Mouse (Mus musculus): Measurements from ENCODE around the gene Rnaseh2b.

The Rnaseh2b gene

GRCm38 (mm10) chr14:62292488-62293339 lies at the start of gene Rnaseh2b, which contains the start of gene Dleu7:
TSS of gene Rnaseh2b (plus strand) at chr14:62292589.
TSS of gene Dleu7 (minus strand) at chr14:62293047.
- peak; percentile 65 to 67 for DNase-seq (ENCODE audit: low spot score in 2 of 2)

- no peak for DNase-seq (ENCODE audit: low spot score in 2 of 2)
Measured at GRCm38 (mm10) chr14:62243530-62243929, 48.9 kb upstream of the Rnaseh2b start.

DNA sequence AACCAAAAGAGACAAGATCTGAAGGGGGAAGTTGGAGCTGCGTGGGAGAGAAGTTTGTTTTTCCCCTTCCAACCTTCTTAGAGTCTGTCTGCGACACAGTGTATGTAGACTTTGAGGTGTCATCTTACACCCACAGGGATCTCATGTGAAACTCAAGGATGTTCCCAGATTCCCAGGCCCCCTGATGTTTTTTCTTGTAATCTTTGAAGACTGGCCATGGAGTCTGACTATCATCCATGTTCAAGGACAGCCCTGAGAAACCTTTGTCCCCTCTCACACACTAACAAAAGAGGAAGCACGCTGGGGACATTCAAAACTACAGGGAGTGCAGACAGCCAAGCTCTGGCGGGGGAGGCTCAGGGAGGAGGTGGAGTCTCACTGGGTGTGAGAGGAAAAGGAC lies 46.8 kb upstream of the Rnaseh2b start:
- DNase-seq (ENCODE audit: low spot score in 2 of 2), result no peak

GRCm38 (mm10) chr14:62248345-62248744 lies 44.0 kb upstream of the Rnaseh2b start:
- no peak for DNase-seq (ENCODE audit: low spot score in 2 of 2)

DNA sequence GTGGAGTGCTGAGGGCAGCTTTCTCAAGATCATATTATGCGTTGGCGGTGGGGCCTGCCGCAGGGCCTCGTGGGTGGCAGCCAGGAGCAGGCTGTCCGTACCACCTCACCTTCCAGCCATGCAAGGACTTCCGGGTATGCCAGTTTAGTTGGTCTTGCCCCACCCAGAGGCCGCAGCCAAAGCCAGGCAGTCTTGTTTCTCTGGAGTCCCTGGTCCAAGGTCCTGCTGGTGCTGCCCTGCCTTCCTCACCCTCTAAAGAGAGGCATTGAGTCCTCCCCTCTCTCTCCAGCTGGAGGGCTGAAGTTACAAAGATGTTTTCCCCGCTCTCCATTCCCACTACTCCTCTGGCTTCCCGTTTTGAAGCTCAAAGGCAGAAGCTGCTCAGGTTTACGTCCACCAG lies 43.6 kb upstream of the Rnaseh2b start:
- DNase-seq (ENCODE audit: low spot score in 2 of 2), result no peak

GRCm38 (mm10) chr14:62249251-62249650 lies 43.1 kb upstream of the Rnaseh2b start:
- DNase-seq (ENCODE audit: low spot score in 2 of 2), result no peak

DNA sequence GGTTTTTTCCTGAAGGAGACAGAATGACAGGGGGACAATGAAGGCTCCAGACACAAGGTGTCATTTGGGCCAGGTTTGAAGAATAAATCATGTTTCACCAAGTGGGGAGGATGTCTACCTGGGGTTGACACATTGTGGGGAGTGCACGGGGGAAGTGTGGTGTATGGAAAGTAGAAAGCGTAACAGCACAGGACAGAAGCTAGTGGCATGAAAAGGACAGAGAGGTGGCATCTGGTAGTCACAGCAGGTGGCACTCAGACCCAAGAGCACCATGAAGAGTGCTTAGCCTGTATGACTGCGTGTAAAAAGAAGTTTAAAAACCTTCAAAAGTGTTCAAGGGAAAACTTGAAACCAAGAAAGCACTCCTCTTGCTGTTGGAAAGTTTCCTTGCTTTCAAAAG lies 42.3 kb upstream of the Rnaseh2b start:
- no peak for DNase-seq (ENCODE audit: low spot score in 2 of 2)

- DNase-seq (ENCODE audit: low spot score in 2 of 2), result peak; percentile 79 to 80
Measured at GRCm38 (mm10) chr14:62251999-62252398, 40.4 kb upstream of the Rnaseh2b start.

DNA sequence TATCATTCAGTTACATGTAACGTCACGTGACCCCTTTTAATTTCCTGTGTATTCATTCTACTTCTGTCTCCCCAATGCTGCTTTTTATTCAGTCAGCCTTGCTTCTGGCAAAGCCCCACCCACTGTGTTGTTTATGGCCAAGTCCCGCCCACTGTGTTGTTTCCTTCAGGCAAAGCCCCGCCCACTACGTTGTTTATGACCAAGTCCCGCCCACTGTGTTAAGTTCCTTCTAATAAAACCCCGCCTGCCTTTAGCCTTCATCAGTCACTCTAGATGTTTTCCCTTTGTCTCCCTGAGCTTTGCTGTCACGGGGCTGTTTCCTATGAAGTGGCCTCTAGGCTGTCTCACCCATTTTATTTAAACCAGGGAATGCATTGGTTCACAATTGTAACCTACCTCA lies 38.0 kb upstream of the Rnaseh2b start:
- DNase-seq (ENCODE audit: low spot score in 2 of 2), result no peak

- no peak for DNase-seq (ENCODE audit: low spot score in 2 of 2)
Measured at GRCm38 (mm10) chr14:62256066-62256465, 36.3 kb upstream of the Rnaseh2b start.

- DNase-seq (ENCODE audit: low spot score in 2 of 2), result no peak
Measured at GRCm38 (mm10) chr14:62258125-62258524, 34.3 kb upstream of the Rnaseh2b start.

- DNase-seq (ENCODE audit: low spot score in 2 of 2), result no peak
Measured at GRCm38 (mm10) chr14:62258978-62259536, 33.3 kb upstream of the Rnaseh2b start.

GRCm38 (mm10) chr14:62270698-62271396 lies 21.5 kb upstream of the Rnaseh2b start:
- no peak for DNase-seq (ENCODE audit: low spot score in 2 of 2)

DNA sequence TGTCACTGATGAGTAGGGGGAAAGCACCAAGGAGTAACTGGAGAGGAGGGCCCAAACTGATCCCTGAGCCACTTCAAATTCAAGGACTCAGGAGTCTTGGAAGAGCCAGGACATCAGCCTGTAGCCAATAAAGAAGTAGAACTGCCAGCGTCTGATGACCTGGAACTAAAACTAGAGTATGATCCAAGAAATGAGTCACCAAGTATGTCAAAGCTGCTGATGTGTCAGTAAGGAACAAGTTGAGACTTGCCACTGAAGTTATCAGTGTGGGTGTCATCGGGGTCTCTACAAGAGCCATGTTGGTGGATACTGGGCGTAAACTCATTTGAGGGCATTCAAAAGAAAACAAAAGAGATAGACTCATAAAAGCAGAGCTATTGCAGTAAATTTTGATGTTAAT lies 18.8 kb upstream of the Rnaseh2b start:
- DNase-seq (ENCODE audit: low spot score in 2 of 2), result no peak

GRCm38 (mm10) chr14:62282974-62283373 lies 9.4 kb upstream of the Rnaseh2b start:
- no peak for DNase-seq (ENCODE audit: low spot score in 2 of 2)

GRCm38 (mm10) chr14:62288731-62289130 lies 3.7 kb upstream of the Rnaseh2b start:
- DNase-seq (ENCODE audit: low spot score in 2 of 2), result no peak

DNA sequence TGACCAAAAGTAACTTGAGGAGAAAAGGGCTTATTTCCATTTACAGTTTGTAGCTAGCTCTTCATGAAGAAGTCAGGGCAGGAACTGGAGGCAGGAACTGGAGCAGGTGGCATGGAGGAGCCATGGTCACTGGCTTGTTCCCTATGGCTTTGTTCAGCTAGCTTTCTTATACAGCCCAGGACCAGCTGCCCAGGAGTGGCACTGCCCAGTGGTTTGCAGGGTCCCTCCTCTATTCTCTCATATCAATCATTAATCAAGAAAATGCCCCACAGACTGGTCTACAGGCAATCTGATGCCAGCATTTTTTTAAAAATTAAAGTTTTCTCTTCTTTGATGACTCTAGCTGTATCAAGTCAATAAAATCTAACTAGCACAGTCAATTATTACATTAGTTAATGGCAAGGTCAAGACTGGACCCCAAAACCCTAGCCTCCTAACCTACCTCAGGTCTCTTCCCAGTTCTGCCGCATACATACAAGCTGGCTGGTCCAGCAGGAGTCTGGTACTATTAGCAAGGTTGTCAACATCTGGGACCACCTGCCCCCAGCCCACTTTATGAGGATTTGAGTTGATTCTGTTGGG lies 892 bp upstream of the Rnaseh2b start:
- DNase-seq (ENCODE audit: low spot score in 2 of 2), result no peak

DNA sequence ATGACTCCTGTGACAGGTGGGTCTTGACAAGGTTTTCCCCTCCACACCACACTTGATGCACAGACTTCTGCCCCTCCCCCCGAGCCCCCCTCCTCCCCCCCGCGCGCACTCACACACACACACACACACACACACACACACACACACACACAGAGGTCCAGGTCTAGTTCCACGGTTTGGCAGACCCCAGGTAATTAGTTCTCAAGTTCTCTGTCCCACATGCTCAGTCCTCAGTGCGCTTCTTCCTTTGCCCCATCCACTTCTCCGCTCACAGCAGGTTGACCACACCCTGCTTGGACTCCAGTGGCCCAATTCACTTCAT lies 262 bp upstream of the Rnaseh2b start:
- DNase-seq (ENCODE audit: low spot score in 2 of 2), result no peak

DNA sequence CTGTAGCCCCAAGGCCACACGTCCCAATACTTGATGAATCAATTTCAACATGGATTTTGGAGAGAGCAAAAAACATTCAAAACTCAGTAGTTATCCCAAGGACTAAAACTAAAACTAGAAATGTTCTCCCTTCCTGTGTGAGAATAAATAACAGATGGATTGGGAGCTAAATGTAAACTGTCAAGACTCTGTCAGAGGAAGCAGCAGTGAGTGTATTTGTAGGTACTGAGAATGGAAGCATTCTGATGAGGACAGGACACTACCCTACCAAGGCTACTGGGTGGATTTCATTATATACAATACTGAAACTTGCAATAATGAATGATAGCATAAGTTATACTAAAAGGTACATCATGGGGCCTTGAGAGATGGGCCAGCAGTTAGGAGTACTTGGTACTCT lies 6.4 kb downstream of the Rnaseh2b start:
- DNase-seq (ENCODE audit: low spot score in 2 of 2), result no peak

DNA sequence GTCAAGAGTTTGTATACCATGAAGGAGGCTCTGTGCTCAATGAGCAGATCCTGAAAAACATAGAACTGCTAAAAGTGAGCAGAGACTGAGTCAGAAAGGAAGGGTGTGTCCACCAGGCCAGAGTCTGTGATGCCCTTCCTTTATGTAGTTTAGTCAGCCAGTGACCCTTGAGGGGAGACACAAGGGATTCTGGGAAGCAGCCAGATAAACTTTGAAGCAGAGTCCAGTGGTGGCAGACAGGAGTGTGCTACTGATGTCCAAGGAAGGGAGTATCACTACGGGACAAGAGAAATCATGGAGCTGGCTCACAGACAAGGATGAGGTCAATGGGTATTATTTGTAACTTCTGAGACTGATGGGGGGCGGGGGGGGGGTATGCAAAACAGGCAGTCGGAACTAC lies 7.6 kb downstream of the Rnaseh2b start:
- DNase-seq (ENCODE audit: low spot score in 2 of 2), result peak in 1 of 2 experiments; percentile 2

- peak; percentile 70 to 74 for DNase-seq (ENCODE audit: low spot score in 2 of 2)
Measured at GRCm38 (mm10) chr14:62307555-62307954, 15.2 kb downstream of the Rnaseh2b start.

- DNase-seq (ENCODE audit: low spot score in 2 of 2), result no peak
Measured at GRCm38 (mm10) chr14:62309026-62309425, 16.6 kb downstream of the Rnaseh2b start.

Data from right cerebral cortex, postnatal 10 days (tissue).